Mouse (Mus musculus) heart, postnatal 14 days (tissue): Measurements from ENCODE around the gene Akp3. TPM values are rescaled to one million over a fixed set of nuclear protein-coding genes. Genes with fewer than 3 reads are reported as not detected.

Experiments used
- DNase-seq, 2 experiments: peaks; one replicate each; pipeline ENCODE4 v3.0.0; 2021 to 2022
- intact Hi-C: fragments of 180-260 bp; cut with DNase I; formaldehyde crosslinking; loops from one replicate; pipeline ENCODE4 v1.15.1; 2025
- long read RNA-seq, 2 experiments: library from polyadenylated mRNA; stranded (forward); transcript quantifications; one replicate each; pipeline ENCODE4 v2.0.0; 2021
- total RNA-seq, 2 experiments: library from RNA; stranded (reverse); gene quantifications; 2 replicates each; pipeline ENCODE4 v1.2.3; 2021

Akp3 gene
- not detected for total RNA-seq
- long read RNA-seq, experiment 1, result 0 reads
- long read RNA-seq, experiment 2, result 0 reads

DNA sequence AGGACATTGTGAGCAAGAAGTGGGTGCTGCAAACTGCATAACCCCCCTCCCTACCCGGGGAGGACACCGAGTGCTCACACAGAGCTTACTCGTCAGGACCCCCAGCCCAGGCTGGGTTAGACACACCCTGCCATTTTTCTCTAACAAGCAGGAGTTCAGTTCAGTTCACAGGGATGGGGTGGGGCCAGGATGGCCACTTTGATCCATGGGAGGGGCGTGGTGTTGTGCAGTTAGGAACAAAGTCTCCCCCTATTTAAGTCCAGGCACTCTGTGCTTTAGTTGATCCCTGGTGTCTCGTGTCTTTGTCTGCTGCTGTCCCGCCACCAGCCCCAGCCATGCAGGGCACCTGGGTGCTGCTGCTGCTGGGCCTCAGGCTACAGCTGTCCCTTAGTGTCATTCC, at the start of gene Akp3:
TSS of gene Akp3 (plus strand) at position 301 of the 400 bp plus-strand sequence.
- intact Hi-C loops, result no loop called here
- DNase-seq, result no peak

GRCm38 (mm10) chr1:87086196-87086595, 38.6 kb upstream of the Akp3 start:
- intact Hi-C loops, result no loop called here
- DNase-seq, result no peak

- intact Hi-C loops, result no loop called here
- DNase-seq, result no peak
Measured at GRCm38 (mm10) chr1:87086964-87087363, 37.8 kb upstream of the Akp3 start.

- intact Hi-C loops, result no loop called here
- no peak for DNase-seq
Measured at GRCm38 (mm10) chr1:87089251-87089650, 35.5 kb upstream of the Akp3 start.

- intact Hi-C loops, result no loop called here
- no peak for DNase-seq
Measured at GRCm38 (mm10) chr1:87089828-87090227, 34.9 kb upstream of the Akp3 start, which contains the start of gene Alppl2. Alppl2 (minus strand) TSS chr1:87089928.

DNA sequence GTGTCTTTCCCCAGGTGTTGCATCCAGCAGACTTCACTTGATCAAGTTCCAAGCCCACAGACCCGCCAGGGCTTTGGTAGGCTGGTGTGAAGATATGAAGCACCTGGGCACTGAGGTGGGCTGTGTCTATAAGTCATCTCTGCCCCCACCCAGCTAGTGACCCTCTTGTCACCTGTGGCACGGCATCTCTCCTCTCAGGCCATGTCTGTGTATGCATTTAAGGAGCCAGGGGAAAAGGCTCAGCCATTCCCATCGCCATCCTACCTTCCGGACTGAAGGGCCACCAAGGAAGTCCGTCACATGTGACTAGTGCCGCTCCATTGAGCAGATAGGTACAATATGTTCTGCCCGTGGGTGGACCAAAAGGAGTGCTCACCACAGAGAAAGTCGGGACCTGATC, 29.1 kb upstream of the Akp3 start:
- no peak for DNase-seq
- intact Hi-C loops, result no loop called here

DNA sequence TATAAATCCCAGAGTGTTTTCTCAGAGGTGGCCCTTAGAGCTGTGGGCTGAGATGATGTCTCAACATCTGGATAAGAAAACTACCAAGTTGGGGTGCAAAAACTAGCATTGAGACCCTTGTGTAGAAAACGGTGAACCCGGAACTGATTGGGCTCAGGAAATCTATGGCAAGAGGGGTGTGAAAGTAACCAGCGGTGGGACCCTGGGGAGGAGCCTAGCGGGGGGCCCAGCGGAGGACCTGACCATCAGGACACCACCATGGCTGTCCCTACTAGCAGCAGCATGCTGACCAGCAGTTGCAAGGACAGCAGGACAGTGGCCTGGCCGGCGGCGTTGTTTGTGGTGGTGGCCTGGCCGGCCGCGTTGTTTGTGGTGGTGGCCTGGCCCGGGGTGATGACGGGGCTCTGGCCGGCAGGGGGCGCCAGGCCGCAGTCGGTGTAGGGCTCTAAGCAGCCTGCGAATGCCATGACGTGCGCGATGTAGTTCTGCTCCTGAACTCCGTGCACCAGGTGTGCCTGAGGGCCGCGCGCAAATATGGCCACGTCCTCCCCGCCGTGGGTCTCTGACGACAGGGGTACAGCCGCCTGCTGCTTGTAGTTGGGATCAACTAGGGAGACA, 26.3 kb upstream of the Akp3 start:
- peak; percentile 72 to 78 for DNase-seq
- intact Hi-C loops, result loop anchor here (1.0 kb wide), 1 partner anchor 89 kb away; no protein-coding TSS in a partner anchor

GRCm38 (mm10) chr1:87101411-87101810, 23.4 kb upstream of the Akp3 start, which contains the start of gene Alpi:
Alpi (minus strand) TSS chr1:87101606.
- DNase-seq, result no peak
- intact Hi-C loops, result no loop called here

GRCm38 (mm10) chr1:87102114-87102513, 22.7 kb upstream of the Akp3 start:
- intact Hi-C loops, result no loop called here
- no peak for DNase-seq

DNA sequence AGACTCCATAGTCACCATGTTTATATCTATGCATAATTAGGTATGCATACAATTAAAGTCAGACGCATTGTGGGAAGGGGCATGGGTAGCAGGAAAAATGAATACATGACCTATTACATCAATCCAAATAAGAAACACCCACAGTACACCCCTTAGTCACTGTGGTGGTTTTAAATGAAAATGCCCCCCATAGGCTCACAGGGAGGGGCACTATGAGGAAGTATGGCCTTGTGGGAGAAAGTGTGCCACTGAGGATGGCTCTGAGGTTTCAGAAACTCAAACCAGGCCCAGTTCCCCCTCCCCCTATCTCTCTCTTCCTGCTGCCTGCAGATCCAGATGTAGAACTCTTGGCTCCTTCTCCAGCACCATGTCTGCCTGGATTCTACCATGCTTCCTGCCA, 20.8 kb upstream of the Akp3 start:
- no peak for DNase-seq
- intact Hi-C loops, result no loop called here

GRCm38 (mm10) chr1:87106536-87106935, 18.2 kb upstream of the Akp3 start:
- DNase-seq, result no peak
- intact Hi-C loops, result no loop called here

DNA sequence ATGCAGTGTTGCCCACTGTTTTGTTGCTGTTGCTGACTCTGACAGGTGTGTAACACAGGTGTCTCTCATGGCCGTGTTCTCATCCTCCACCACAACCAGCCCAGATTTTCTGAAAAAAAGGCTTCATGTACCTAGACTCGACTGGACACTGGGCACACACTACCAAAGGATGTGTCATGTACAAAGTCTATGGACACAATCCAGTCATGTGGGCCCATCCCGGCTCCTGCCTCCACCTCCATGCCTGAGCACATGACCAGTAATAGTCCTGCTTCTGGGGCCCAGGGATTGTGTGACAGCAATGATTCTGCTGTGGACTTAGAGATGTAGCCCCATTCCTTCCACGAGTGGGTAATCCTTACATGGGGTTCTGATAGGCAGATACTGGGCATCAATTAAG, 16.2 kb upstream of the Akp3 start:
- no peak for DNase-seq
- intact Hi-C loops, result no loop called here

GRCm38 (mm10) chr1:87111719-87112354, 12.9 kb upstream of the Akp3 start:
- peak; percentile 18 to 44 for DNase-seq
- intact Hi-C loops, result no loop called here

GRCm38 (mm10) chr1:87114784-87115183, 10.0 kb upstream of the Akp3 start:
- no peak for DNase-seq
- intact Hi-C loops, result no loop called here

DNA sequence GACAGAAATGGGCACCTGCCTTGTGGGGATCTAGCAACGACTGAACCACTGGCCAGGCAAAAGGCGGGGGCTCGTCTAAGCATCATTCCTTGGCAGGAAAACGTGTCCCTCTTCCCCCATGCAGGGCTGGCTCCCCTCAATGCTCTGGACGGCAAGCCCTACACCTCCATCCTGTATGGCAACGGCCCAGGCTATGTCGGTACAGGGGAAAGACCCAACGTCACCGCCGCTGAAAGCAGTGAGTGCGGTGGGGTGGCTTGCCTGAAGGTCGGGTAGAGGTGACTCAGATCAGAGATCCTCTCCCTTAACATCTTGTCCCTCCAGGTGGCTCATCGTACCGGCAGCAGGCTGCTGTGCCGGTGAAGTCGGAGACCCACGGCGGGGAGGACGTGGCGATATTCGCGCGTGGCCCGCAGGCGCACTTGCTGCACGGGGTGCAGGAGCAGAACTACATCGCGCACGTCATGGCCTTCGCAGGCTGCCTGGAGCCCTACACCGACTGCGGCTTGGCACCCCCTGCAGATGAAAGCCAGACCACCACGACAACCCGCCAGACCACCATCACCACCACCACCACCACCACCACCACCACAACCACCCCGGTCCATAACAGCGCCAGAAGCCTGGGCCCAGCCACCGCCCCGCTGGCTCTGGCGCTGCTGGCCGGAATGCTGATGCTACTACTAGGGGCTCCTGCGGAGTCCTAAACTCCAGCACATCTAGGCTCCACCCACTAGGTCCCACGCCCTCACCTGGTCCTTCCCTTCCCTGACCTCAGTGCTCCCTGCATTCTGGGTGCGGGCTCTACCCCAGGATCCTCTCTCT, 2.6 kb downstream of the Akp3 start:
- no peak for DNase-seq
- intact Hi-C loops, result no loop called here

DNA sequence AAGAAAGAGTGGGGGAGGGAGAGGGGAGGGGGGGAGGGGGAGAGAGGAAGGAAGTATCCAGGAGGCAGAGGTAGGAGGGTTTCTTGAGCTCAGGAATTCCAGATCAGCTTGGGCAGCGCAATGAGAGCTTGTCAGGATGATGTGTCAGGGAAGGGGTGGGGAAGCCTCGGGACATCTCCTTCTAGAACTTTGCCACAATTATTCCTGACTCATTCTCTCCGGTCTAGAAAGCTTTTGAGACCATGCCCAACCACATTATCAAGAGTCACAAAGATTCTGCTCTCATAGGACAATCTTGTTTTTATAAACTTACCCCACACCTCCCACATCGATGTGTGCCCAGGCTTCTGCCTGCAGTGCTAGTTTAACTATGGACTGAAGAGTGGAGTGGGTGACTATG, 7.0 kb downstream of the Akp3 start:
- intact Hi-C loops, result no loop called here

GRCm38 (mm10) chr1:87141550-87141949, 16.8 kb downstream of the Akp3 start:
- no peak for DNase-seq
- intact Hi-C loops, result no loop called here

More for the DNA sequence above, 7.0 kb downstream of the Akp3 start:
- DNase-seq, result no peak

GRCm38 (mm10) chr1:87142456-87142855, 17.7 kb downstream of the Akp3 start:
- intact Hi-C loops, result no loop called here
- peak in 1 of 2 experiments; percentile 29 for DNase-seq

- intact Hi-C loops, result no loop called here
- no peak for DNase-seq
Measured at GRCm38 (mm10) chr1:87143141-87143540, 18.4 kb downstream of the Akp3 start.

DNA sequence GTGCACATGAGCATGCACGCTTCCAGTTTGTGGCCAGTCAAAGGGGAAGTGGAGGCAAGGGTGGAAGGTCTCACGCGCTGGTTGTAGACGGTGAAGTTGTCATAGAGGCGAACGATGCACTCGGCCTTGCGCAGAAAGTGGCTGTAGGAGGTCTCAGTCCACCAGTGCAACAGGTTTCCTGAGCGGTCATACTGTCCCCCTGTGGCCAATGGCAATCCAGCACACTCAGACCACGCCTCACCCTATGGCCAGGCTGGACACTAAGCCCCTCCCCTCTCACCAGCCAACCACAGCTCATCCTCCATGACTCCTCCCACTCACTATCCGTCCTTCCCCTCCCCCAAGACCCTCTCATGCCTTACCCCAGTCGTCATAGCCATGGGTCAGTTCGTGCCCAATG, 24.6 kb downstream of the Akp3 start:
- intact Hi-C loops, result no loop called here
- DNase-seq, result no peak

DNA sequence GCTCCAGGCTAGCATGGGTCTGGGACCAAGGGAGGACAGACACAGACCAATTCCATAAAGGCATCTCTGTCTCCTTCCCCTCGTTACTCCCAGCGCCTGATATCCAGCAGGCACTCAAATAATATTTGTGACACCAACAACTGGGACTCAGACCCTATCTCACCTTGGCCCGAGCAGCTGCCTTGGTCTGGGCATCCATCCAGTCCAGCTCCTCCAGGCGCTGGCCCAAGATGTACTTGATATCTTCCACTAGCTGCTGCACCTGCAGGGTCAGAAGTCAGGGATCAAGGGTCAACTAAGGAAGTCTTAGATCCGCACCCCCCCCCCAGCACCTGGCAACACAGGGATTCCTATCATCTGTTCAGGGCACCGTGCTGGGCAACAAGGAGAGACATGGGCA, 26.5 kb downstream of the Akp3 start:
- intact Hi-C loops, result no loop called here
- DNase-seq, result no peak
